Mouse (Mus musculus) skeletal muscle tissue, adult 2 months (tissue): Measurements from ENCODE around the gene Lta.

ENCODE experiments used
- DNase-seq: peaks from one replicate; pipeline ENCODE4 v3.0.0-alpha.2; 2012; ENCODE audit warnings: low read depth, low spot score

The Lta gene

DNA sequence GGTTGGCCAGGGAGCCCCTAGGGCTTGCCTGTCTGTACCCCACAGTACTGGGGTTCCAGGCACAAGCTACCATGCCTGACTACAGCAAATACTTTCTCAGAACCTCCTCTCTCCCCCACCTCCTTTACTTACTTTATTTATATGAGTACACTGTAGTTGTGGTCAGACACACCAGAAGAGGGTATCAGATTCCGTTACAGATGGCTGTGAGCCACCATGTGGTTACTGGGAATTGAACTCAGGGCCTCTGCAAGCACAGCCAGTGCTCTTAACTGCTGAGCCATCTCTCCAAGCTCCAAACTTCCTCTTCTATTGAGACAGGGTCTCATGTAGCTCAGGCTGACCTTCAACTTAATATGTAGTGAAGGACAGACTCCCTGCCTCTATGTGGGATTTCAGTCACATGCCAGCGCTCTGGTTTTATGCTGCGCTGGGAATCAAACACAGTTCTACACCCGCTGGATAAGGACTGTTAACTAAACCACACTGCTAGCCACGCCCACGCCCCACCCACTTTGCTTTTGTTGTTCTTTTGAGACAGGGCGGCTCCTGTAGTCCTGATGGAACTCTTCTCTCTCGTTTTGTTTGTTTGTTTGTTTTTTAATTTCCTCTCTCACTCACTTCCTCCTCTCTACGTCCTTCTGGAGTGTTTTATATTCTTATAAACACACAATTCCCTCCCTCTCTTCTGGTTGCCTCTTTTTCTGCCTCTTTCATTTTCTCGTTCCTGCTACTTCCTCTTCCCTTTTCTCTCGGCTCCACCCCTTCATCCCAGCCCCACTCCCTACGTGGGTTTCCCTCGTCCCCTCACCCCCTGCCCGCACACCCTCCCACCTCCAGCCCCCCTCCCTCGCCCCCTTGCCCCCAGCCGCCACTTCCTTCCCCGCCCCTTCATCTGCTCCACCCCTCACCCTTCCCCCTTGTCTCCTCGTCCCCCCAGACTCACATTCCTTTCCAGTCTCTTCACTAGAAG, 19.2 kb downstream of the Lta start:
- DNase-seq, result no peak

DNA sequence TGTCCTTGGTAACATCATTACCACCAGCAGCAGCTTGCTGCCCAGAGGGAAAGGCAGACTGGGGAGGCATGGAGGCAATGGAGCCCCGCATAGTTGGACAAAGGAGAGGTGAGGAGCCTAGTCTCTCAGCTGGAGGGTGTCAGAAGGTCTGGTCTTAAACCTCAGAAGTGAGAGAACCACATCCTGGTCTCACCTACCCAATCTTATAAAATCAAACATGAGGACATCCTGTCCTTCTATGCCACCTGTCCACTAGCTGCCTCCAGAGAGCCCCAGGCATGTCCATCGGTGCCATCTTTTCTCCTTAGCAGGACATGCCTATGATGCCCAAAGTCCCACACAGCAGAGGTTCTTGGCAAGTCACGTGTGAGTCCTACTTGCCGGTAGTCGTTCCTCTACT, 25.1 kb downstream of the Lta start:
- no peak for DNase-seq

DNA sequence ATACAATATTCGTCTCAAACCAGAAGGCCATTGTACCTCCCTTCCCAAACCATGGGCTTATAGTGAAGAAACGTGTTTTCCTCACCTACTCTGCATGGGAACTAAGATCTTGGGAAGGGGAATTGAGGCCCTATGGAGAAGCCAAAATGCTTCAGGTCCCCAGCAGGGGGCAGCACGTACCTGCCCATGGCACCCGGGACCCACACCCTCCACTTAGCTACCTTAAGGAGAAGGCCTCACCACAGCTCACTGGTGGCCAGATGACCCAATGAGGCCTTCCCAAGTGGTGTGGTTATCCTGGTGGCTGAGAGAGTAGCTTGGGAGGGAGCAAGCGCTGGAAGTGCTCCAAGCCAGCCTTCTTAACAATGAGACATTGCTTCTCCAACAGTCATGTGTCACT, 26.6 kb downstream of the Lta start:
- peak; percentile 67 for DNase-seq

DNA sequence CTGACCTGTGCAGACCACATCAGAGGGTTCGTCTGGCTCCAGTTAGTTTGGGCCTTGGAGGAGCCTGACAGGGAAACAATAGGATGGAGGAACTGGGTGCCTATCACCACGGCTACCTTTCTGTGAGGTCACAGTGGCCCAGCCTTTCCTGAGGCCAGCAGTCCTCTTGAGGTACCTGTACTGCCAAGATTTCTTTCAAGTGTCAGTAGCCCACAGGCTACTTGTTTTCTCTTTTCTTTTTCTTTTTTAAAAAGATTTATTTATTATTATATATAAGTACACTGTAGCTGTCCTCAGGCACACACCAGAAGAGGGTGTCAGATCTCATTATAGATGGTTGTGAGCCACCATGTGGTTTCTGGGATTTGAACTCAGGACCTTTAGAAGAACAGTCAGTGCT, 29.2 kb downstream of the Lta start, which contains the start of gene Aif1:
TSS of gene Aif1 (minus strand) at position 101 of the 400 bp plus-strand sequence.
- no peak for DNase-seq

DNA sequence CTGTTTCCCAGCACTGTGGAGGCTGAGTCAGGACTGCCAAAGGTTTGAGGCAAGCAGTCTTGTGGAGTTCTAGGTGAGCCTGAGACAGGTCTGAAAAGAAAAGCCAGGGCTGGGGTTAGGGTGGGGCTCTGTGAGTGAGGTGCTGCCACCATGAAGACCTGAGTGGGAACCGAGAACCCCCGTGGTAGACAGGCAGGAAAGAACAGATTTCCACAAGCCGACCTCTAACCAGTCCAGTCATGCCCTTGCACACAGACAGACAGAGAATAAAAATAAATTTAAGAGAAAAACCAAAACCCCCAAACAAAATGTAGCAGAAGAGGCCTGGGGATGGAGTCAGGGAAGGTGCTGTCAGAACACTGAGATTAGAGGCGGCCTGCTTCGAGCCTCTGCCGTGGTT, 29.8 kb downstream of the Lta start:
- no peak for DNase-seq

DNA sequence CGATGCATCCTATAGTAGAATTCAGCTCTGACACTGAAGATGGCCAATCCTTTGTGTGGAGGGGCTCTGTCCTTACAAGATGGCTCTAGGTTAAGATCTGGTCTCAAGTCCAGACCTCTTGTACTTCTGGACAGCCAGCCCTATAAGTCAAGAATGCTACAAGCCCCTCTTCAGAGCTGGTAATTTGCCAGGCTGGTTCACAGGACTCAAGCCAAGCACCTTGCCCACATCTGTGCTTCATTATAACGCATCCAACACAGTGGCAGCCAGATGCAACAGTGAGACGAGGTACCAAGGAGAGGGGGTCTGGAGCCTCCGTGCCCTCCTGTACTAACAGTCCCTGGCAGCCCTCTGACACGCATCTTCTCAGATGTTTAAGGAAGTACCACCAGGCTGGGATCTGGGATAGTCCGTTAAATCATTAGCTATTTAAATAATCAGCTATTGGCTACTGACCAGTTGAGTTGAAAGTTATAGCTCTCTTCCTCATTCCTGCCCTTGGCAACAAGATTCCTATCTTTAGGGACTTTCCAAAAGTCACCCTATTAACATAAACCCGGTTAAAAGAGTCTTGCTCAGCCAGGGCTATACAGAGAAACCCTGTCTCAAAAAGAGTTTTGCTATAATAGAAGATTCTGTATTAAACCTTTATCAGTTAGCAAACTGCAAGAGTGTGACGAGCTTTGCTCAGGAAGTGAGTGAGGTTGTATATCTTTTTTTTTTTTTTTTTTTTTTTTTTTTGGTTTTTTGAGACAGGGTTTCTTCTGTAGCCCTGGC, 30.8 kb downstream of the Lta start:
- no peak for DNase-seq

DNA sequence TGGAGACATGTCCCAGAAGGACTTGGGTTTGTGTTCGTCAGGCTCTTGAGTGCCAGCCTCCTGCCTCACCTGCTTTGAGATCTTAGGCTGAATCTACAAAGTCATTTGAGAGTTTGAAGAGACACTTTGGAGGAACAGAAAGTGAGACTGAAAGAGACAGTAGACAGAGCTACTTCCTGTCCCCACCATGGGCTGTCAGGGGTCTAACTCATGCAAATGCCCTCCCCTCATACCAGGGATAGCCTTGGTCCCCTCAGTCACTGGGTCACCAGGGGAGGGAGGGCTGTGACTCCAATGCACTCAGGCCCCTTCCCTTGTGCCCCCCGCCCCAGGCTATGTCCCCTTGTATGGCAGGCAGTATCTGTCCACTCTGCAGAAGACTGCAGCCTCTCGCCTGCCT, 31.8 kb downstream of the Lta start:
- DNase-seq, result no peak

DNA sequence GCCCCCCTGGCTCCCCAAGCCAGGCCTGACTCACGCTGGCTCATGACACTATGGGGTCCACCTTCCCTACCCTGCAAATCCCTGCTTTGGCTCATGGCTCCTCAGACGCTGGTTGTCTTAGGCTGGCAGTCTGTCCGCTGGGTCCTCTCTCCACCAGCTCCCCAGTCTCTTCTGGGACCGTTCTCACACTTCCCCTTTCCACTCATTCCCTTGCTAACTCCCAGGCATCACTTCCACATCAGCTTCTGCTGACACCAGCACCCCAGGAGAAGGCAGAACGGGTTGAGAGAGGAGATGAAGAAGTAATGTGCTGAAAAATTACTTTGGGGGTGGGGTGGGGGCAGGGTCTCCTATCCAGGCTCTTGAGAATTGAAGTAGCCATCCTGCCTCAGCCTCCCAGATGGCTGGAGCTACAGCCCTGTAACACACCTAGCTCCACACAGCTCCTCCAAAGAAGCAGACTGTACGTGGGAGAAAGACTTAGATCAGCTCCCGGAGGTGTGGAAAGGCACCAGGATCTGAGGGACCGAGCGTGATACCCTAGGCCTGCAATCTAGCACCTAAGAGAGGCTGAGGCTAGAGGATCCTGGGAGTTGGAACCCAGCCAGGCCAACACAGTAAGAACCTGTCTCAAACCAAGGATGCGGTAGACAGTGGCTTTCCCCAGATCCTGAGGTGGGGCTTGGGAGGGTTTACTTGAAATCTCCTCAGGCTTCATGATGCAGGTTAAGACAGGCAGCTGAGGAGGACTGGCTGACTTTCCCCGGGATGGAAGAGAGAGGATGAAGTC, 32.5 kb downstream of the Lta start:
- DNase-seq, result no peak

DNA sequence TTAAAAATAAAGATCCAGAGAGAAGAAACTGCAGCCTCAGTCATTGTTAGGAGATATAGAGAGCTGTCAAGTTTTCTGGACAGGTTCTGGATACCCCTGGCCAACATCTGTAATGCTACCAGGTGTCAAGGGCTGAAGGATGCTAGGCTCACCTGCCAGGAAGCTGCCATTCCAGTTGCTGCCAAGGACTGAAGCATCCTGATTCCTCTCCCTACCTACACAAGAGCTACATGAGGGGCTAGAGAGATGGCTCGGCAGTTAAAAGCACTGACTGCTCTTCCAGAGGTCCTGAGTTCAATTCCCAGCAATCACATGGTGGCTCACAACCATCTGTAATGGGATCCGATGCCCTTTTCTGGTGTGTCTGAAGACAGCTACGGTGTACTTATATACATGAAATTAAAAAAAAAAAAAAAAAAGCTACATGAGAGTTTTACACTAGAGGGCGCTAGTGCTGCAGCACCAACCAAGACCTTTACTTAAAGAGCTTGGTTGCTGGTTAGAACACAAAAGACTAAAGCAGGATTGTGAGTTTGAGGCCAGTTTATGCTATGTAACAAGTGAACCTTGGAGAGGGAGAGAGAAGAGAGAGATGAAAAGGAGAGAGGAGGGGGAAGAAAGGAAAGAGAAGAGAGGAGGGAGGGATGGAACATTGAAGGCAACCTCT, 36.5 kb downstream of the Lta start:
- DNase-seq, result no peak

DNA sequence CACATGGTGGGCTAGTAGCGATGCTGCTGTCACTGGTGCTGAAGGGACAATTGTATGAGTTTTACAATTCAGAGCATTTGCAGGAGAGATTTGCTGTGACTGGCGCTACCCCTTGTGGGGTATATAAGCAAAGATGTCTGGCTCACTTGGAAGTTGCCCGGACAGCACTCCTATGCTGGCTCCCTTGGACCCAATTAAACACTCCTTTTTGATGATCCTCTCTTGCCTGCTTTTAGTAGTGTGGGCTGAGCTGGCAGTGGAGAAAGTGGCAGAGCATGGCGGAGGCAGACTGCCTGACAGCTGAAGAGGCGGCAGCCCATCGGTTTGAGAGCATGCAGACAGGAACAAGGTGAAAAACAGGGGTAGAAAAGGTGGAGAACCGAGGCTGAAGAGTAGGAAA, 37.4 kb downstream of the Lta start:
- no peak for DNase-seq

DNA sequence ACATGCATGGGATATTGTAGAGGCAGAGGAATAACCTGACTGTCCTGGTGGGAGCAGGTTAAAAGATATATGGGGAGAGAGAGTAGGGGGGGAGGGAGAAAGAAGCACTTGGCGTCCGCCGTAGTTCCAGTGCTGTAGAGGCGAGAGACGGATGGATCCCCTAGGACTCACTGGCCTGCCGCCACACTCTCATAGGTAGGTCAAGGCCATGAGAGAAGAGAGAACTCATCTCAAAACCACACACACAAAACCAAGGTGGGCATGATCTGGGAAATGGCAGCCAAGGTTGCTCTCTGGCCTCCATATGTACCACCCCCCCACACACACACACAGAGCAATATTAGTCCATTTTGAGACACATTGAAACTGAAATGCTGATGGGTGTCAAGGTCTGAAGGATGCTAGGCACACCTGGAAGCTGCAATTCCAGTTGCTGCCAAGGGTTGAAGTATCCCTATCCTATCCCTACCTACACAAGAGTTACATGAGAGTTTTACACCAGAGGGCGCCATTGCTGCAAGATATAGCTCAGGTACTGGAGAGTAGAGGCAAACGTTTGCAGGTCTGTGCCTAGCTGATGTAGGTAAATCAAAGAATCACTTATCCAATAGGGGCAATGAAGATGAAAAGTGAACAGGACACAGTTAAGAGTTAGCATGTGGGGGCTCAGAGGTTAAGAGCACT, 38.7 kb downstream of the Lta start:
- no peak for DNase-seq

DNA sequence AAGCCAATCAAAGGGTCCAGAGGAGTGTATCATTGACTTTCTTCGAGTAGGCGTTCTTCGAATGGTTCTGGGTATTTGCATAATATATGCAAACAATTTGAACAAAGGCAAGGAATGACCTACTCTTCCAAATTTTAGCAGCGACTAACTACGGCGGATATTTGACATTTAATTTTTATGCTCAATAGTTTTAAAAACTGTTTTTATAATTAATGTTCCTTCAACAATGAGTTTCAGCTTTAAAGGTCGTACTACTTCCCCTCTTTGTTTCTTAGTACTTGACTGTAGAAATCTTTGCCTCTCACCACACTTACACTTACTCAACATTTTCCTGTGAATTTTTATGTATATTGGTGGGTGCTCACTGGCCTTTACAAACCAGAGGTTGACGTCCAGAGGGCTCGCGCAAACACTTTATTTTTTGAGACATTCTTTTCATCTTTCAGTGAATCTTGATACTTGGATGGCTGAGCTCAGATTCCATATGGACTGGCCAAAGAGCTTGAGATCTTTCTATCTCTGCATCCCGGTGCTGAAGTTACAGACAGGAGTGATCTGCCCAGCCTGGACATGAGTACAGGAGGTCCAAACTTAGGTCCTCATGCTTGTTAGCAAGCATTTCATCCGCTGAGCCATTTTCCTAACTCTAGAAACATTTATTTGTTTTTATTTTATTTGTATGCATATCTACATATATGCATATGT, 39.5 kb downstream of the Lta start:
- DNase-seq, result no peak

DNA sequence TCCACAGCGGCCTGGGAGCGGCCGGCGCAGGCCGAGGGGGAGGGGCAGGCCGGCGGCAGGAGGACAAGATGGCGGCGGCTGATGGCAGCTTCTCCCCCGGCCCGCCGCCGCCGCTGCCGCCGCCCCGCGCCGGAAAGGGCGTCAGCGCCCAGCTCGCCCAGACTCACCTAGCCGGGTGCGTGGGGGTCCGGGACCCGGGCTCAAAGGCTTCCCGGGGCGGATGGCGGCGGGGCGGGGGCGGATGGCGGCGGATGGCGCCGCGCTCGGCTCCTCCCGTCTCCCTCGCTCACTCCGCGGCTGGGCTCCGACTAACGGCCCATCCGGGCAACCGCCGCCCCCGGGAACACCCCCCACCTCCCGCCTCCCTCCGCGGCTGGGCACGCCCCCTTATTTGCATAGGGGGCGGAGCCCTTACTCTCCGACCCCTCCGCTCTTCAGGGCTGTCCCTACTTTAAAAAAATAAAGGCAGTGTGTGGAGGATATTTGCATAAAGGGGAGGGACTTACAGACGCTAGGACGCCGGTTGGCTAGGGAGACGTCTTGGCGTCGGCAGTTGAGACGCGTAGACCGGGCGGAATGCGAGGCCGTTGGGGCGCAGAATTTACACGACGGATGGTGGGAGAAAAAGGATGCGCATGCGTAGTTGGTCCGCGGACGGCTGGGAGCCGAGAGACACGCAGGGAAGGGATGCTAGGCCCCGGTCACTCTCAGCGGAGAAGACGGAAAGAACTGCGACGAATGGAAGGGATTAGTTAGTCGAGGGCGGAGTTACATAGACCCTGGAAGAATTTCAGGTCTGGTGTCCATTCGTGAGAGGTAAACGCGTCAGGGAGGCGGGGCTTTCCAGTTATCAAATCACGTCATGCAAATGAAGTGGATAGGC, 40.3 kb downstream of the Lta start, which contains the start of gene Prrc2a:
TSS of gene Prrc2a (minus strand) at position 330 of the 883 bp plus-strand sequence.
- peak; percentile 100 for DNase-seq

DNA sequence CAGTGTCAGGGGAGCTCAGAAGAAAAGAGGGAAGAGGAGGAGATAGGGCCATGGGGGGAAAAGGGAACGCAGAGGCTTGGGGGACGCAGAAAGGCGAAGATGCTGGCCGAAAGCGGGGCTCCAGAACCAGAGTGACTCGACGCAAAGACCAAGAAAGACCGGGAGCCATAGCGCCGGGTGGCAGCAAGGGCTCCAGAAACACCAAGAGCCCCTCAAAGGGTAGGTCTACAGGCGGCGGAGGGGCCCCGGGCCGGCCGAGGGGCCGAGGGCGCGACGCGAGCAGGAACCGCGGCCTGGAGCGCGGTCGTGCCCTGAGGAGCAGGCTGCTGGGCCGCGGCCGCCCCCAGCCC, 41.0 kb downstream of the Lta start:
- no peak for DNase-seq

DNA sequence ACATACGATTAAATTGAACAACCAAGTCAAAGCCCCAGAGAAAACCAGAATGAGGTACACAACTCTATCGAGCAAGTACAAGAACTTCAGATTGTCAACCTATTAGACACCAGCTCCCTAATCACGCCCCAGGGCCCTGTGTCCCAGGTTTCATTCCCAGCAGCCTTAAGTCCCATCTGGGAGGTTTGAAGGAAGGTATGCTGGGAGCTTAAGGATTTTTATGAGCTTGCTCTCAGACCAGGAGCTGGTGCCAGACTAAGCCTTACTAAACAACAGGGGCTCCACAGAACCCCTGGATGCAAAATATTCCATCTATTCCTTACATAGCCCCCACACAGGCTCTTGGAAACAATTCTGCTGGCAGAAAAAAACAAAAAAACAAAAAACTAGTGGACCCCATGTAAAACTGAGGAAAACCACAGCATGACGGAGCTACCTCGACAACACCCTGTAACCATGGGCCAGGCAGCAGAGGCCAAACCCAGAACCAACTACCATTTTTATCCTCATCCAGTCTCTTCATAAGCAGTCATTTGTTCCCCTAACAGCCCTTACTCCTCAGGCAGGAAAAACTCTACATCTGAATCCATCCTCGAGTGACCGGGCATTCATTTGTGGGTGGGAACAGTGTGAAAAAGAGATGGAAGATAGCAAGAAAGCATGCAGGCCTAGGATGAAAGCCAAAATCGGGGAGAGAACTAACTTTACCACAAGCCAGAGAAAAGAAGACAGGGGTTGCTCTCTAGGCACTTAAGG, 41.6 kb downstream of the Lta start:
- no peak for DNase-seq

DNA sequence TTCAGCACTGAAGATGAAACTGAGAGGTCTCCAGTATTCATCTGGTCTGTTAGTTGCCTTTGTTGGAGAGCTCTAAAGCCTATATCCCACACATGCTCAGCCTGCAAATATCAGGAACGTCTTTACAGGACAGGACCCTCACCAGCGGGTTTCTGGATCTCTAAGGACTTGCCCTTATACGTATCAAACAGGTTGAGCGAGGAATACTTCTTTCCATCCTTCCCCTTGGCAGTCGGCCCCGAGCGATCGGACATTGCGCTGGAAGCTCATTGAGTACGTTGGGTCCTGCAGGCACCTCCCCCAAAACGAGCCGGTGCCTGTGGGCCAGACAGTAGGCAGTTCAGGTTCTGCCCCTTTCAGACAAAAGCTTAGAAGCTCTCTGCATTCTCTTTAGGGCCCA, 42.4 kb downstream of the Lta start:
- DNase-seq, result no peak

DNA sequence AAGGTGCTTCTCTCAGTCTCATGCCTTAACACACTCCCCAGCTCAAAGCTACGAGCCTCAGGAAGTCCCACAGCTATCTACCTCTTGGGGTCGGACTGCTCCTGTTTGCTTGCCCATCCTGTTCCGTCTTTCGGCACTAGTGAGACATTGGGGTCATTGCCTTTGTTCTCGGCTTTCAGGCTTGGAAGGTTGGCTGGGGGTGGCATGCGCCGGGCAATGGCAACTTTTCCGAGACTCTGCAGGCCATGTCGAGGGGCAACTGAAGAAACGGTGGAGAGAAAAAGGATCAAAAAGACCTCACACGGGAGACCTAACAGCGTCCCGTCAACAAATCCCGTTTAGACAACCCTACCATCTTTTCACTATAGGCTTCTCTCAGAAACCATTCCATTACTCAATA, 43.0 kb downstream of the Lta start:
- DNase-seq, result no peak

DNA sequence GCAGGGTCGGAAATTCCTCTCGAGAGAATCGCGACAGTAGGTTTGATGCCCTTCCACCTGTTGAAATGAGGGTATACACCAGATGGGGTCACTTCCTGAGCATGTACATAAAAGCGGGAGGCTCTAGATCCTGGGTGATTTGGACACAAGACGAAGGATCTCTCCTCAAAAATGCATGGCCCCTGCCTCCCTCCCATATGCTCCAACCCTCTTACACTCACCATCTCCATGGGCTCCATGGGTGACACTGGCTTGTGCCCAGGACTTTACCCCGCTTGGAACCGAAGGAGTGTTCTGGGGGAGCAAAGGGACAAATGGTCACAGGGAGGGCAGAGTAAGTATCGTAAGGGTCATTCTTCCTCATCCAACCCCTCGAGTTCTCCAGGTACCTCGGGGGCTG, 43.7 kb downstream of the Lta start:
- no peak for DNase-seq
